Mouse (Mus musculus) spleen, postnatal 0 days (tissue): Measurements from ENCODE around the gene Utp11. TPM values are rescaled to one million over a fixed set of nuclear protein-coding genes. Genes with fewer than 3 reads are reported as not detected.

ENCODE experiments used
- microRNA counts: library from miRNA; unstranded; fragments of <30 nt; microRNA quantifications from one replicate; lab custom pipeline; 2015
- polyA plus RNA-seq: library from polyadenylated mRNA; unstranded; fragments of >200 nt; fragmentation: Nextera tagmentation; extraction: Ambion mirVana; gene quantifications from 2 replicates; pipeline ENCODE4 v1.2.1, GENCODE M21; 2015

The Utp11 gene
- polyA plus RNA-seq, result 36.1 and 36.7 TPM in 2 replicates

GRCm38 (mm10) chr4:124693135-124693894, at the start of gene Utp11:
TSS of gene Utp11 (minus strand) at chr4:124693600.

GRCm38 (mm10) chr4:124741376-124742343, 48.3 kb upstream of the Utp11 start, which contains the start of gene Inpp5b:
TSS of gene Inpp5b (plus strand) at chr4:124741850.

GRCm38 (mm10) chr4:124714545-124715481, 21.4 kb upstream of the Utp11 start, which contains the start of gene Sf3a3:
TSS of gene Sf3a3 (plus strand) at chr4:124714776.

GRCm38 (mm10) chr4:124700248-124700971, 7.0 kb upstream of the Utp11 start, which contains the start of gene Fhl3:
TSS of gene Fhl3 (plus strand) at chr4:124700701.

GRCm38 (mm10) chr4:124656518-124656853, 36.9 kb downstream of the Utp11 start, which contains the start of gene Pou3f1:
TSS of gene Pou3f1 (plus strand) at chr4:124656807.

MicroRNAs encoded within 50 kb of the gene (microRNA counts, 519-probe panel; counts per million panel counts)
- microRNA mmu-miR-697 (lab: Ali Mortazavi, UCI), result 88.3 counts per million

Other genes with a start within 250 kb of the Utp11 start
- not detected in 2 replicates for gene 3100002H09Rik, start 82.8 kb downstream of the Utp11 start, polyA plus RNA-seq
- gene Pou3f1, start 36.8 kb downstream of the Utp11 start, polyA plus RNA-seq, result 0.05 and 0.06 TPM in 2 replicates
- 5.1 and 5.9 TPM in 2 replicates for gene Fhl3, start 7.1 kb upstream of the Utp11 start, polyA plus RNA-seq
- 90.8 and 92.4 TPM in 2 replicates for gene Sf3a3, start 21.2 kb upstream of the Utp11 start, polyA plus RNA-seq
- 36.4 and 38.7 TPM in 2 replicates for gene Inpp5b, start 48.2 kb upstream of the Utp11 start, polyA plus RNA-seq
- 16.7 and 17.6 TPM in 2 replicates for gene Mtf1, start 108.5 kb upstream of the Utp11 start, polyA plus RNA-seq
- 23.3 and 24.0 TPM in 2 replicates for gene Yrdc, start 157.1 kb upstream of the Utp11 start, polyA plus RNA-seq
- gene 1110065P20Rik, start 157.6 kb upstream of the Utp11 start, polyA plus RNA-seq, result 26.3 and 30.8 TPM in 2 replicates
- 0.04 and 0.15 TPM in 2 replicates for gene Maneal, start 168.6 kb upstream of the Utp11 start, polyA plus RNA-seq
- gene Epha10, start 187.3 kb upstream of the Utp11 start, polyA plus RNA-seq, result not detected in 2 replicates
- gene 9930104L06Rik, start 243.4 kb upstream of the Utp11 start, polyA plus RNA-seq, result 6.2 and 6.9 TPM in 2 replicates
- gene Cdca8, start 245.7 kb upstream of the Utp11 start, polyA plus RNA-seq, result 126 and 150 TPM in 2 replicates